Mouse (Mus musculus): ENCODE measurements around the gene Cry2. TPM values are rescaled to one million over a fixed set of nuclear protein-coding genes. Genes with fewer than 3 reads are reported as not detected.
A peak's percentile ranks its signal among the peaks of the same experiment; 100 is the strongest.
"Not testable (repeated sequence)": the region's sequence is repeated elsewhere in the genome, so short reads cannot be mapped to it uniquely, and the experiment has no call there.

Cry2 gene
- polyA plus RNA-seq (2015; fragmentation: Nextera tagmentation; extraction: Ambion mirVana): 23.4 and 26.5 TPM in 2 replicates

DNA sequence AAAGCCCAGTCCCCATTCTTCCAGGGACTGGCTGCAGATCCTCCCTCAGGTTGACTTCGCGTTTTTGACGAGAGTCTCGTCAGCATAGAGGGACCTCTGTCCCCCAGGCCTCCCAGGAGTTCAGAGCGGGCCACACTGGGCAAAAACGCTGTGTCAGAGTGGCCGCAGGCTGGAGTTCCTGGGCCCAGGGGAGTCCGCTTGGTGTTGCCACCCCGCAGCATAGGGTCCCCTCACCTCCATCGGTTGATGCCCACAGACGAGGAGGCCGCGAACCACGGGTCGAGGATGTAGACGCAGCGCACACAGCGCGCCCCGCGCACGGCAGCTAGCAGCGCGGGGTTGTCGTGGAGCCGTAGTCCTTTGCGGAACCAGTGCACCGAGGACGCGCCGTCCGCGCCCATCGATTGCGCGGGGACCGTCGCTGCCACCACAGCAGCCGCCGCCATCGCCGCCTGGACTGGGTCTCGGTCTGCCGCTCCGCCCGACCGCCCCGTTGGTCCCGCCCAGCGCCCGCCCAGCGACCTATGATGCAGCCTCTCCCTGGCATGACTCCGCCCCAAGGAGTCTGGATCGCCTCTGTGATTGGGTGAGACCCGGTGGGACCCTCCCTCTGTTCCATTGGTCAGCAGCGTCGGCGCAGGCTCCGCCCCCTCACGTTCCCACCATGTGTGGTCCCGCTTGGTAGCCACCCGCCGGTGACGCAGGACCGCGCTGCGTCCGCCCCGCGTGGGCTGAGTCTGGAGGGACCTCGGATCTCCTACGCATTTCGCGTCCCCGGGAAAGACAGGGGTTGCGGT lies at the start of gene Cry2:
TSS of gene Cry2 (minus strand) at position 466 of the 797 bp plus-strand sequence.
- WGBS: under 1% methylated on average over 76 of the region's 76 CpGs
- H3K4me1 ChIP-seq (ENCODE audit: control insufficient read depth, insufficient read depth, low read length): peaks cover 43% of the 10 kb centered on the region

DNA sequence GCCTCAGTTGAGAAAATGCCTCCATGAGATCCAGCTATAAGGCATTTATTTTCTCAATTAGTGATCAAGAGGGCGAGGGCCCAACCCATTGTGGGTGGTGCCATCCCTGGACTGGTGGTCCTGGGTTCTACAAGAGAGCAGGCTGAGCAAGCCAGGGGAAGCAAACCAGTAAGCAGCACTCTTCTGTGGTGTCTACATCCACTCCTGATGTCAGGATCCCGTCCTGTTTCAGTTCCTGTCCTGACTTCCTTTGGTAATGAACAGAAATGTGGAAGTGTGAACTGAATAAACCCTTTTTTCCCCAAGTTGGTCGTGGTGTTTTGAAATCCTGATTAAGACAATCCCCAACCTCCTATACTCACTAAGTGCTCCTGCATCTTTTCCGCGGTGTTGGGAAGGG lies 49.7 kb upstream of the Cry2 start:
- no peak for ATAC-seq (ENCODE audit: insufficient read depth, low FRiP score)
- WGBS: 41% methylated on average over 5 of the region's 5 CpGs
- H3K27ac ChIP-seq (ENCODE audit: low read length): no peak overlapping the region
- no peak overlapping the region for H3K9ac ChIP-seq (ENCODE audit: low read length)
- H3K4me1 ChIP-seq (ENCODE audit: control insufficient read depth, insufficient read depth, low read length): peaks cover 7% of the 10 kb centered on the region; the same call in 1 of the 2 replicates
- H3K4me2 ChIP-seq (ENCODE audit: low read depth, low read length): no peak overlapping the region
- H3K27me3 ChIP-seq (ENCODE audit: control insufficient read depth, insufficient read depth, low read length): peaks cover 19% of the 10 kb centered on the region; the same call in 1 of the 2 replicates
- H3K4me3 ChIP-seq (replicated peaks; ENCODE audit: low read length): no peak overlapping the region
- no peaks in the 10 kb centered on the region for H3K9me3 ChIP-seq (replicated peaks; ENCODE audit: control insufficient read depth, low read length)
- H3K36me3 ChIP-seq (ENCODE audit: control insufficient read depth, insufficient read depth, low read length): no peaks in the 10 kb centered on the region

More for the DNA sequence above, at the start of gene Cry2:
- H3K36me3 ChIP-seq (ENCODE audit: control insufficient read depth, insufficient read depth, low read length): no peaks in the 10 kb centered on the region
- no peaks in the 10 kb centered on the region for H3K9me3 ChIP-seq (replicated peaks; ENCODE audit: control insufficient read depth, low read length)
- H3K9ac ChIP-seq (ENCODE audit: low read length): peak within 1 kb of the TSS; percentile 82
- H3K4me2 ChIP-seq (ENCODE audit: low read depth, low read length): peak within 1 kb of the TSS; percentile 92
- H3K27ac ChIP-seq (ENCODE audit: low read length): peak within 1 kb of the TSS; percentile 76
- H3K27me3 ChIP-seq (ENCODE audit: control insufficient read depth, insufficient read depth, low read length): no peaks in the 10 kb centered on the region
- H3K4me3 ChIP-seq (replicated peaks; ENCODE audit: low read length): peak within 1 kb of the TSS; percentile 75
- ATAC-seq (ENCODE audit: insufficient read depth, low FRiP score): peak; percentile 98

DNA sequence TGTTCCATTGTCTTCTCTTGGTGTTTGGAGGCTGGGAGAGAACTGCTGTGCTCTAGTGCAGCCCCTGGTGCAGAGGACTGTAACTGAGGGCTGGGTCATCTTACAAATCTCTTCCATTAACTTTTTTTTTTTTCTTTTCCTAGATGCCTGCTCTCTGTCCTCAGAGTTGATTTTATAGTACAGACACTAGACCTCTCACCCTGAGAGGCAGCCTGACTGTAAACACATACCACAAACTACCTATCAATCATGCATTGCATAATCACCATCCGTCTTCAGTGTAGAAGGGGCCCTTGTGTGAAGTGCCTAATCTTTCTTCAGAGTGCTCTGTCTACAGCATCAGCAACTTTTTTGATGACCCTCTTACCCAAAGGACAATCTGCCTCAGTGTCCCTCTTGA lies 48.7 kb upstream of the Cry2 start:
- Histone ChIP-seq H3K27ac (ENCODE audit: low read length) (no peak overlapping the region), H3K4me2 (ENCODE audit: low read depth, low read length) (no peak overlapping the region), H3K9me3 (replicated peaks; ENCODE audit: control insufficient read depth, low read length) (no peaks in the 10 kb centered on the region), H3K4me3 (replicated peaks; ENCODE audit: low read length) (no peak overlapping the region), H3K9ac (ENCODE audit: low read length) (no peak overlapping the region), H3K27me3 (ENCODE audit: control insufficient read depth, insufficient read depth, low read length) (peaks cover 19% of the 10 kb centered on the region; the same call in 1 of the 2 replicates), H3K36me3 (ENCODE audit: control insufficient read depth, insufficient read depth, low read length) (no peaks in the 10 kb centered on the region), H3K4me1 (ENCODE audit: control insufficient read depth, insufficient read depth, low read length) (peaks cover 7% of the 10 kb centered on the region; the same call in 1 of the 2 replicates)
- no peak for ATAC-seq (ENCODE audit: insufficient read depth, low FRiP score)
- 30% methylated on average over 1 of the region's 1 CpGs for WGBS

DNA sequence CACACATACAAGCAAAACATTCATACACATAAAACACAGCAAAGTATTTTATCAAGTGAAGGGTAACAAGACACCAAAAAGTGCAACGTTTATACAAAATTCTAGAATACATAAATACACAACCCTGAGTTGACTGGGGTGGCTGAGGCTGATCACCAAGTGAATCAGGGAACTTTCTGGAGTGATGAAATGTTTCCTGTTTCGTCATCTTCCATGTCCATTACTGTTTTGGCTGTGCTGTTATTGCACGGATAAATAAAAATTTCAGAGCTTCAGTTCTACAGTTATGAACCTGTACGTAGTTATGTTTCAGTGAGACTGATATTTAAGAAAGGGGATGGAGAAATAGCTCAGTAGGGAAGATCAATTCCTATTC lies 44.5 kb upstream of the Cry2 start:
- H3K27ac ChIP-seq (ENCODE audit: low read length): peak overlapping the region; percentile 69; the same call in 1 of the 2 replicates
- H3K36me3 ChIP-seq (ENCODE audit: control insufficient read depth, insufficient read depth, low read length): no peaks in the 10 kb centered on the region
- H3K9ac ChIP-seq (ENCODE audit: low read length): no peak overlapping the region
- 0 out of 2 replicates have a peak, but pooled peaks cover 7% of the 10 kb centered on the region for H3K27me3 ChIP-seq (ENCODE audit: control insufficient read depth, insufficient read depth, low read length)
- peaks cover 2% of the 10 kb centered on the region; the same call in 1 of the 2 replicates for H3K4me1 ChIP-seq (ENCODE audit: control insufficient read depth, insufficient read depth, low read length)
- 68% methylated on average over 4 of the region's 4 CpGs for WGBS
- no peak for ATAC-seq (ENCODE audit: insufficient read depth, low FRiP score)
- no peaks in the 10 kb centered on the region for H3K9me3 ChIP-seq (replicated peaks; ENCODE audit: control insufficient read depth, low read length)
- no peak overlapping the region for H3K4me2 ChIP-seq (ENCODE audit: low read depth, low read length)
- no peak overlapping the region for H3K4me3 ChIP-seq (replicated peaks; ENCODE audit: low read length)

DNA sequence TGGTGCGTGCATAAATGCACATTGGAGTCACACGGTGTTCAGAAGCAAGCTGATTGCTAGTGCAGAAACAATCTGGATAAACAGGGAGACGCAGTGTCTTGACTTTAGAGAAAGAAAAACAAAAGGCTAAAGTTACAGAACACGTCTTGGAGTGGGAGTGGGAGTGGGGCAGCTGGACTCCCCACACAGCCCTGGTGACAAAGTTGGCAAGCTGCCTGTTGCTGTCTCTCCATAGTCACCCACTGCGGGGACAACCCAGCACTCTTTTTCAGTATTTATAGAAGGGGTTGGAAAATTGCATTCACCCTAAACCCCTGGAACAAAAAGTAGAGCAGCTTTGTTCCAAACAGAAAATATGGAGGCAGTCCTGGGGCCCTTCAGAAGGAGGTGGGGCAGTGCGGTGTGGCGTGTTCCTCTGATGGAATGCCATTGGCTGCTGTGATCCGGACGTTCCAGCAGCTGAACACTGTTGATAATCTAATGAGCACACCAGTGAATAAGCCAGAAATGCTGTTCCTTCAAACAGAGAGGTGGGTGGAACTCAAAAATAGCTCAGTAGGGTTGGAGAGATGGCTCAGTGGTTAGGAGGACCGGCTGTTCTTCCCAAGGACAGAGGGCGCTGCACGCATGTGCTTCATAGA lies 43.9 kb upstream of the Cry2 start:
- WGBS: 63% methylated on average over 12 of the region's 12 CpGs
- H3K9me3 ChIP-seq (replicated peaks; ENCODE audit: control insufficient read depth, low read length): no peaks in the 10 kb centered on the region
- H3K36me3 ChIP-seq (ENCODE audit: control insufficient read depth, insufficient read depth, low read length): no peaks in the 10 kb centered on the region
- peaks cover 2% of the 10 kb centered on the region; the same call in 1 of the 2 replicates for H3K4me1 ChIP-seq (ENCODE audit: control insufficient read depth, insufficient read depth, low read length)
- no peak overlapping the region for H3K9ac ChIP-seq (ENCODE audit: low read length)
- 0 out of 2 replicates have a peak, but pooled peaks cover 3% of the 10 kb centered on the region for H3K27me3 ChIP-seq (ENCODE audit: control insufficient read depth, insufficient read depth, low read length)
- peak; percentile 64; the same call in 1 of the 2 replicates for ATAC-seq (ENCODE audit: insufficient read depth, low FRiP score)
- no peak overlapping the region for H3K4me2 ChIP-seq (ENCODE audit: low read depth, low read length)
- H3K4me3 ChIP-seq (replicated peaks; ENCODE audit: low read length): no peak overlapping the region
- H3K27ac ChIP-seq (ENCODE audit: low read length): peak overlapping the region; percentile 69

DNA sequence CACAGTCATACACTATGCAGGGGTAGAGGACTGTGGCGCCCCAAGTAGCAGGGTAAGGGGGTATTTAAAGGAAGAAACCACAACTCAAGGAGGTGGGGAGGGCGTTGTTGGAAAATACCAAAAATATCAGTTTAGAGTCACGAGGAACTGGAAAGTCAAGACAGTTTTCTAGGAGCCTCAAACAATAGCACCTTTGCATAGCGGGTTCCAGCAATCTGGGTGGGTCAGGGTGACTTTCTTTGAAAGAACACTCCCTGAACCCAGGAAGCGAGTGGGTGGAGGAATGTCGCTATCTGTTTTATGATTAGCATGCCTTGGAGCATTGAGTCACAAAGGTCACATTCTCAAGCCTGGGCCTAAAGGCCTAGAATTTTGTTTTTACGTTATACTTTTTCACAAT lies 42.7 kb upstream of the Cry2 start:
- WGBS: 68% methylated on average over 7 of the region's 7 CpGs
- not testable (repeated sequence) for H3K36me3 ChIP-seq (ENCODE audit: control insufficient read depth, insufficient read depth, low read length); H3K4me3 ChIP-seq (replicated peaks; ENCODE audit: low read length); H3K27ac ChIP-seq (ENCODE audit: low read length); H3K27me3 ChIP-seq (ENCODE audit: control insufficient read depth, insufficient read depth, low read length); H3K4me2 ChIP-seq (ENCODE audit: low read depth, low read length); ATAC-seq (ENCODE audit: insufficient read depth, low FRiP score); H3K9ac ChIP-seq (ENCODE audit: low read length); H3K9me3 ChIP-seq (replicated peaks; ENCODE audit: control insufficient read depth, low read length); H3K4me1 ChIP-seq (ENCODE audit: control insufficient read depth, insufficient read depth, low read length)

DNA sequence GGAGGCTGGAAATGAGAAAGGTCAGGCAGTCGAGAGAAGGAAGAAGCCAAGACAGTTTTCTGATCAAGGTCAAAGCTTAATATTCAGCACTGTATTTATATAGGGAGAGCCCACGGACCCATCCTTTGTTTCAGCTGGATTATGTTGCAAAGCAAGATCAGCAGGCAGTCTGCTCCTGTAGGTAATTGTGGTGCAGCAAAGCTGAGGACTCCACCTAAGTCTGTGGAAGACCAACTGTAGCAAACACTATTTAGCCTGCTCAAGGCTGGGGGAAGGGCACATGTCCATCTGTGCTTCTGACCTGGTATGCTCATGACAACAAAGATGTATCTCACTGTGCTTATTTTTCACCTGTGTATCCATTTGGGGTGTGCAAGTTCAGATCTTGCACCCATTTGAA lies 41.9 kb upstream of the Cry2 start:
- Histone ChIP-seq H3K4me1 (ENCODE audit: control insufficient read depth, insufficient read depth, low read length) (no peaks in the 10 kb centered on the region), H3K27ac (ENCODE audit: low read length) (no peak overlapping the region), H3K27me3 (ENCODE audit: control insufficient read depth, insufficient read depth, low read length) (no peaks in the 10 kb centered on the region), H3K9me3 (replicated peaks; ENCODE audit: control insufficient read depth, low read length) (no peaks in the 10 kb centered on the region), H3K4me2 (ENCODE audit: low read depth, low read length) (no peak overlapping the region), H3K4me3 (replicated peaks; ENCODE audit: low read length) (no peak overlapping the region), H3K9ac (ENCODE audit: low read length) (no peak overlapping the region), H3K36me3 (ENCODE audit: control insufficient read depth, insufficient read depth, low read length) (no peaks in the 10 kb centered on the region)
- ATAC-seq (ENCODE audit: insufficient read depth, low FRiP score): no peak
- 69% methylated on average over 2 of the region's 2 CpGs for WGBS

DNA sequence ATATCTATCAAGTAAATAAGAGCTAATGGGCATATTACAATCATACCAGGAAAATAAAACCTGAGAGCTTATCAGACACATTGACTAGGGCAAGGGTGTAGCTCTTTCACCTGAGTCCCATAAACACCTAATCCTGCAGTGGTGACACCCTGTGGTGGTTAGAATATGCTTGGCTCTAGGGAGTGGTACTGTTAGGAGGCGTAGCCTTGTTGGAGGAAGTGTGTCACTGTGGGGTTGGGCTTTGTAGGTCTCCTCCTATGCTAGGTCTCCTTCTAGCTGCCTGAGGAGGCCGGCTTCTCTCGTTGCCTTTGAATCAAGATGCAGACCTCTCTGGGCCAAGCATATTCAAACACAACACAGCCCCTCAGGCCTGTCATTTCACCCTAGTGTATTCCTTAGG lies 41.1 kb upstream of the Cry2 start:
- Histone ChIP-seq H3K9ac (ENCODE audit: low read length) (no peak overlapping the region), H3K4me1 (ENCODE audit: control insufficient read depth, insufficient read depth, low read length) (no peaks in the 10 kb centered on the region), H3K36me3 (ENCODE audit: control insufficient read depth, insufficient read depth, low read length) (no peaks in the 10 kb centered on the region), H3K4me2 (ENCODE audit: low read depth, low read length) (no peak overlapping the region), H3K4me3 (replicated peaks; ENCODE audit: low read length) (no peak overlapping the region), H3K27ac (ENCODE audit: low read length) (no peak overlapping the region), H3K9me3 (replicated peaks; ENCODE audit: control insufficient read depth, low read length) (no peaks in the 10 kb centered on the region), H3K27me3 (ENCODE audit: control insufficient read depth, insufficient read depth, low read length) (no peaks in the 10 kb centered on the region)
- 77% methylated on average over 3 of the region's 3 CpGs for WGBS
- no peak for ATAC-seq (ENCODE audit: insufficient read depth, low FRiP score)
